Mouse (Mus musculus): Measurements from ENCODE around the gene Mup18. TPM values are rescaled to one million over a fixed set of nuclear protein-coding genes. Genes with fewer than 3 reads are reported as not detected.

Mup18 gene
- 0.32 TPM in 1 of 2 replicates, not detected in the other for polyA plus RNA-seq (2015; fragmentation: Nextera tagmentation; extraction: Ambion mirVana)

DNA sequence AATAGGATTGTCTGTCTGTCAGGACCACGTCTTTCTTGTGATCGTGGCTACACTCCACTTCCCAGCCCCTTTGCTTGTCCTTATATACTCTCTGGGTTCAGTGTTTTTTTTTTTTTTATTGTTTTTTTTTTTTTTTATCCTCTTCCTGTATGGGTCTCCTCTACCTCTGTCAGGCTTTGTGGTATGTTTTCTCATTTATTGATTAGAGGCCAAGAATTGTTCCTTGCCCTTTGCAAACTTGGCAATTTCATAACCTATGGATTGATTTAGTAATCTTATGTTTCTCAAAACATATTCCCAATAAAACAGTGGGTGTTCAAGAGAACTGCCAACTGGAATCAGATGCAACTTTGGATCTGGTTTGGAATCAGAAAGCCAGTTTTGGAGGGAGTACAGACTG, at the start of gene Mup18:
Gene Mup18, minus strand, starts transcription at position 101 of the 400 bp plus-strand sequence.

Other genes with a start within 250 kb of the Mup18 start
- not detected in 2 replicates for gene Mup15, start 234.4 kb downstream of the Mup18 start, polyA plus RNA-seq (2015; fragmentation: Nextera tagmentation; extraction: Ambion mirVana)
- gene Mup16, start 154.6 kb downstream of the Mup18 start, polyA plus RNA-seq (2015; fragmentation: Nextera tagmentation; extraction: Ambion mirVana), result not detected in 2 replicates
- gene Mup17, start 78.3 kb downstream of the Mup18 start, polyA plus RNA-seq (2015; fragmentation: Nextera tagmentation; extraction: Ambion mirVana), result not detected in 2 replicates
- not detected in 2 replicates for gene Mup19, start 108.1 kb upstream of the Mup18 start, polyA plus RNA-seq (2015; fragmentation: Nextera tagmentation; extraction: Ambion mirVana)
- gene Mup5, start 161.1 kb upstream of the Mup18 start, polyA plus RNA-seq (2015; fragmentation: Nextera tagmentation; extraction: Ambion mirVana), result not detected in 2 replicates